Comparison of ENCODE assay signal across 14 mouse cellular contexts in the genomic region with DNA sequence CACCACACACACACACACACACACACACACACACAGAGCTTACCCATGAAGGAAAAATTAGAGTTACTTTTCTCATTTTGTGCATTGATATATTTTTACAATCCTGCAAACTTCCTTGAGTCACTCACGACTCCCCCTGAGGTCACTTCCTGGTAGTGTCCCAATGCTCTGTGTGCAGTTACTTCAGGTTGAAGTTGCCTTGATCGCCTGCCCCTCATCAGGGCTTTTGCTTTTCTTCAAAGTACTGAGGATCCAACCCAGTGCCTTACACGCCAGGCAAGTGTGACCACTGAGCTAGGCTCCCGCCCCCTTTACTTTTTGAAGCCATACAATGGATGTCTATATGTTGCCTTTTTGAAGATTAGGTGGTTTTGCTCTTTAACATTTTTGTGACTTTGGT.
"Had no signal": no experiment of that assay in that cellular context is flagged by ENCODE, and none has a peak within 500 bp of the region (broad histone marks: within the 10 kb centered on the region; RNA-seq: fewer than 3 reads in every experiment).

No protein-coding gene starts in this region.

- H3K9me3 ChIP-seq: lung, embryonic 15.5 days; midbrain, embryonic 13.5 days; midbrain, embryonic 15.5 days; neural tube, embryonic 12.5 days; stomach, embryonic 15.5 days had no signal

- ATAC-seq: midbrain, embryonic 13.5 days; midbrain, embryonic 15.5 days had no signal

- DNase-seq: lung, adult 2 months; lung, postnatal 14 days; right cerebral cortex, postnatal 14 days; thymus, adult 18-20 months; thymus, postnatal 14 days; thymus, postnatal 36 days had no signal

- H3K27ac ChIP-seq: lung, embryonic 15.5 days; macrophage; midbrain, embryonic 13.5 days; midbrain, embryonic 15.5 days; neural tube, embryonic 12.5 days; stomach, embryonic 15.5 days had no signal

- H3K4me3 ChIP-seq: lung, embryonic 15.5 days; megakaryocyte, embryonic 14.5 days; midbrain, embryonic 13.5 days; midbrain, embryonic 15.5 days; neural tube, embryonic 12.5 days; stomach, embryonic 15.5 days had no signal

- H3K27me3 ChIP-seq: lung, embryonic 15.5 days; megakaryocyte, embryonic 14.5 days; midbrain, embryonic 13.5 days; midbrain, embryonic 15.5 days; neural tube, embryonic 12.5 days; stomach, embryonic 15.5 days had no signal

- H3K4me2 ChIP-seq: lung, embryonic 15.5 days; midbrain, embryonic 11.5 days; midbrain, embryonic 13.5 days; midbrain, embryonic 15.5 days; neural tube, embryonic 12.5 days; stomach, embryonic 15.5 days had no signal

- H3K4me1 ChIP-seq: stomach, embryonic 15.5 days had no signal

- H3K9ac ChIP-seq: lung, embryonic 15.5 days; midbrain, embryonic 13.5 days; midbrain, embryonic 15.5 days; neural tube, embryonic 12.5 days; stomach, embryonic 15.5 days had no signal
